Mouse (Mus musculus) ES-Bruce4 (cell line): ENCODE measurements around the gene Ntmt1.

Experiments used
- CTCF ChIP-seq: IDR thresholded peaks from one replicate; pipeline ENCODE4 v1.8.1; 2011; ENCODE audit warnings: low read depth, low read length
- EP300 ChIP-seq: IDR thresholded peaks from 2 replicates; pipeline ENCODE4 v1.6.1; 2011; ENCODE audit warnings: low read depth, low read length; ENCODE audit not compliant: insufficient read depth

DNA sequence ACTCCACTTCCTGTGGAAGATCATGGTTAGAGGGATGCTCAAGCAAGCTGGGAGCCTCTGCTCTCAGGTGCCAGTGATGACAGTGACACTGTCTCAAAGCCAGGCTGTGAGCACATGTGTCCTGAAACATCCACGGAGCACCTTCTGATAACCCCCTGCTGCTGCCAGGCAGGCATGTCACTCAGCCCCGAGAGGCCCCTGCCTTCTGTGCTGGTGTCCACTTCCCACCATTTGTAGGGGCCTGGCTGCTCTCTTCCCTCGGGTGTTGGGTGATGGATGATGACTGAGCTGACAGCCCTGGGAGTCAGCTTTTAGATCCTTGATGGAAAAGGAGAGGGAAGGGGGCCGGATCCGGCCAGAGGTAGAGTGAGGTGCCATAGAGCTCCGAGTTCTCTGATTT, 39.1 kb downstream of the Ntmt1 start:
- TF ChIP-seq CTCF (no peak), EP300 (no peak)
